Mouse (Mus musculus) liver, postnatal 0 days (tissue): ENCODE results near the gene Psmb8.

ENCODE experiments used
- CTCF ChIP-seq: sonication (generic); IDR thresholded peaks from 2 replicates; pipeline ENCODE4 v1.5.1; 2016; ENCODE audit warnings: antibody characterized with exemption, low read depth
- EP300 ChIP-seq: IDR thresholded peaks from 2 replicates; pipeline ENCODE4 v1.6.1; 2016; ENCODE audit warnings: antibody characterized with exemption, low read depth, mild to moderate bottlenecking

DNA sequence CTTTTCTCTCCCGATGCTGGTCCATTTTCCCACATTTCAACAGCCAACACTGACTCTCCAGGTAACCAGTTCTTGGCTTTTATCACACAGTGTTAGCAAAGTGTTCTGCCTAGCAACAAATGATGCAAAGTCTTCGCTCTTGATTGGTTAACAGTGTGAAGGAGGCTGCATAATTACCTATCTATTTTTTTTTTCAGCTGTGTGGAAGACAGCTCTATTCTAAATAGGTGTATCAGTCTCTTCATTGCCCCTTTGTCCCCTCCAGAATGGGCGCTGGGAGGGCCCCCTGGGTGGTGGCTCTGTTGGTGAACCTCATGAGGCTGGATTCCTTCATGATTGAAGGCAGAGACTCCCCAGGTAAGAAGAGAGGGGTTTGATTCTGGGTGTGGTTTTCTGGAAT is 41.2 kb downstream of the Psmb8 start, which contains the start of gene H2-Ob:
- TF ChIP-seq CTCF (no peak), EP300 (no peak)
